Mouse (Mus musculus) limb, embryonic 11.5 days (tissue): Measurements from ENCODE around the gene AI837181. TPM values are rescaled to one million over a fixed set of nuclear protein-coding genes. Genes with fewer than 3 reads are reported as not detected.
A peak's percentile ranks its signal among the peaks of the same experiment; 100 is the strongest.

ENCODE experiments used
- ATAC-seq: fragments of 200-750 bp; cut with Nextera tagmentation; 2 replicates; pipeline ENCODE4 v1.8.0; 2017; ENCODE audit warnings: low read depth; ENCODE audit not compliant: insufficient number of reproducible peaks, low FRiP score, low TSS enrichment
- DNase-seq: peaks from one replicate; pipeline ENCODE4 v3.0.0-alpha.2; 2015; ENCODE audit warnings: low spot score
- H3K27ac ChIP-seq: fragments of 300-500 bp; sonication (generic); replicated peaks from 2 replicates; pipeline ENCODE4 v1.5.1; 2014; ENCODE audit warnings: low read depth, mild to moderate bottlenecking, low read length
- H3K27me3 ChIP-seq: fragments of 300-500 bp; sonication (generic); 2 replicates; pipeline ENCODE4 v1.6.1; 2014; ENCODE audit warnings: mild to moderate bottlenecking, low read length, mixed read lengths; ENCODE audit not compliant: control insufficient read depth, insufficient read depth
- H3K36me3 ChIP-seq: fragments of 300-500 bp; sonication (generic); 2 replicates; pipeline ENCODE4 v1.6.1; 2014; ENCODE audit warnings: mild to moderate bottlenecking, low read length, moderate library complexity, mixed read lengths; ENCODE audit not compliant: control insufficient read depth, insufficient read depth
- H3K4me1 ChIP-seq: fragments of 300-500 bp; sonication (generic); 2 replicates; pipeline ENCODE4 v1.6.1; 2014; ENCODE audit warnings: low read length, mixed read lengths; ENCODE audit not compliant: control insufficient read depth, insufficient read depth
- H3K4me2 ChIP-seq: fragments of 300-500 bp; sonication (generic); 2 replicates; pipeline ENCODE4 v1.6.1; 2014; ENCODE audit warnings: low read depth, mild to moderate bottlenecking, moderate library complexity; ENCODE audit not compliant: severe bottlenecking
- H3K4me3 ChIP-seq: fragments of 300-500 bp; sonication (generic); 2 replicates; pipeline ENCODE4 v1.5.1; 2014; ENCODE audit warnings: low read depth, low read length
- H3K9ac ChIP-seq: fragments of 300-500 bp; sonication (generic); 2 replicates; pipeline ENCODE4 v1.6.1; 2014; ENCODE audit warnings: mild to moderate bottlenecking, low read length
- H3K9me3 ChIP-seq: fragments of 300-500 bp; sonication (generic); 2 replicates; pipeline ENCODE4 v1.6.1; 2016; ENCODE audit warnings: low read length; ENCODE audit not compliant: control insufficient read depth
- WGBS: fragments of 180-500 bp; shearing (Covaris S2); extraction: QIAGEN DNeasy Blood & Tissue Kit; methylation state at CpG from one replicate; pipeline ENCODE4 v1.1.7; 2014; 5-methylcytosine and 5-hydroxymethylcytosine counted together
- polyA plus RNA-seq: library from polyadenylated mRNA; unstranded; fragments of >200 nt; fragmentation: Nextera tagmentation; extraction: Ambion mirVana; gene quantifications from 2 replicates; pipeline ENCODE4 v1.2.1, GENCODE M21; 2014

AI837181 gene
- polyA plus RNA-seq, 1 experiment from 2014 or later, result 47.7 TPM

- H3K4me1 ChIP-seq, result peaks cover 13% of the 10 kb centered on the region; the same call in 1 of the 2 replicates
- peaks cover 17% of the 10 kb centered on the region for H3K36me3 ChIP-seq
- 56% methylated on average over 15 of the region's 15 CpGs for WGBS
- peak overlapping the region; percentile 47; the same call in 1 of the 2 replicates for H3K9ac ChIP-seq
- H3K4me2 ChIP-seq, result peak overlapping the region; percentile 37
- no peaks in the 10 kb centered on the region for H3K27me3 ChIP-seq
- peak overlapping the region; percentile 51; the same call in 1 of the 2 replicates for H3K27ac ChIP-seq
- H3K4me3 ChIP-seq, result peak overlapping the region; percentile 10; the same call in 1 of the 2 replicates
- DNase-seq (peak; percentile 87), ATAC-seq (peak; percentile 60)
- no peaks in the 10 kb centered on the region for H3K9me3 ChIP-seq
Observed at GRCm38 (mm10) chr19:5463791-5464562, 39.0 kb downstream of the AI837181 start.

GRCm38 (mm10) chr19:5465037-5465436, 40.1 kb downstream of the AI837181 start:
- DNase-seq, result no peak
- H3K36me3 ChIP-seq, result peaks cover 17% of the 10 kb centered on the region
- H3K27ac ChIP-seq, result no peak overlapping the region
- 93% methylated on average over 8 of the region's 8 CpGs for WGBS
- H3K27me3 ChIP-seq, result no peaks in the 10 kb centered on the region
- H3K4me1 ChIP-seq, result peaks cover 10% of the 10 kb centered on the region; the same call in 1 of the 2 replicates
- H3K4me3 ChIP-seq, result no peak overlapping the region
- H3K9ac ChIP-seq, result no peak overlapping the region
- H3K4me2 ChIP-seq, result no peak overlapping the region
- H3K9me3 ChIP-seq, result no peaks in the 10 kb centered on the region
- no peak for ATAC-seq

- 92% methylated on average over 6 of the region's 6 CpGs for WGBS
- no peak for ATAC-seq
Observed at GRCm38 (mm10) chr19:5466916-5467500, 42.1 kb downstream of the AI837181 start.

GRCm38 (mm10) chr19:5468374-5468773, 43.4 kb downstream of the AI837181 start, which contains the start of gene Ctsw:
Gene Ctsw (minus strand): TSS chr19:5468507.
- DNase-seq, result no peak
- H3K27ac ChIP-seq, result no peak within 1 kb of the TSS
- H3K4me1 ChIP-seq, result 0 out of 2 replicates have a peak, but pooled peaks cover 2% of the 10 kb centered on the region
- H3K9ac ChIP-seq, result no peak within 1 kb of the TSS
- 56% methylated on average over 5 of the region's 5 CpGs for WGBS
- H3K27me3 ChIP-seq, result no peaks in the 10 kb centered on the region
- H3K9me3 ChIP-seq, result no peaks in the 10 kb centered on the region
- peaks cover 13% of the 10 kb centered on the region for H3K36me3 ChIP-seq
- H3K4me2 ChIP-seq, result no peak within 1 kb of the TSS
- H3K4me3 ChIP-seq, result no peak within 1 kb of the TSS
- no peak for ATAC-seq

More at GRCm38 (mm10) chr19:5466916-5467500, 42.1 kb downstream of the AI837181 start:
- no peak for DNase-seq
- Histone ChIP-seq H3K36me3 (peaks cover 17% of the 10 kb centered on the region), H3K4me3 (no peak overlapping the region), H3K27me3 (no peaks in the 10 kb centered on the region), H3K9me3 (no peaks in the 10 kb centered on the region), H3K27ac (no peak overlapping the region), H3K4me2 (no peak overlapping the region), H3K9ac (no peak overlapping the region), H3K4me1 (0 out of 2 replicates have a peak, but pooled peaks cover 2% of the 10 kb centered on the region)

- Histone ChIP-seq H3K27ac (no peak overlapping the region), H3K9me3 (no peaks in the 10 kb centered on the region), H3K4me3 (no peak overlapping the region), H3K4me1 (peaks cover 10% of the 10 kb centered on the region), H3K4me2 (no peak overlapping the region), H3K27me3 (no peaks in the 10 kb centered on the region), H3K9ac (no peak overlapping the region), H3K36me3 (peaks cover 2% of the 10 kb centered on the region; the same call in 1 of the 2 replicates)
- DNase-seq, result no peak
- no peak for ATAC-seq
- 57% methylated on average over 5 of the region's 5 CpGs for WGBS
Observed at GRCm38 (mm10) chr19:5471846-5472245, 46.9 kb downstream of the AI837181 start.

GRCm38 (mm10) chr19:5472857-5473256, 47.9 kb downstream of the AI837181 start:
- Histone ChIP-seq H3K4me2 (no peak overlapping the region), H3K9me3 (no peaks in the 10 kb centered on the region), H3K27ac (no peak overlapping the region), H3K36me3 (no peaks in the 10 kb centered on the region), H3K9ac (no peak overlapping the region), H3K27me3 (no peaks in the 10 kb centered on the region), H3K4me1 (peaks cover 10% of the 10 kb centered on the region), H3K4me3 (no peak overlapping the region)
- WGBS, result 71% methylated on average over 3 of the region's 3 CpGs
- DNase-seq, result no peak
- ATAC-seq, result no peak

GRCm38 (mm10) chr19:5473720-5474119, 48.8 kb downstream of the AI837181 start, which contains the start of gene Efemp2:
Gene Efemp2 (plus strand): TSS chr19:5473954.
- peak within 1 kb of the TSS; percentile 60 for H3K4me3 ChIP-seq
- H3K9ac ChIP-seq, result peak within 1 kb of the TSS; percentile 87
- no peaks in the 10 kb centered on the region for H3K27me3 ChIP-seq
- DNase-seq, result peak; percentile 78
- peak within 1 kb of the TSS; percentile 87 for H3K27ac ChIP-seq
- WGBS, result 2% methylated on average over 22 of the region's 22 CpGs
- ATAC-seq, result peak; percentile 42; the same call in 1 of the 2 replicates
- H3K36me3 ChIP-seq, result no peaks in the 10 kb centered on the region
- peaks cover 10% of the 10 kb centered on the region for H3K4me1 ChIP-seq
- peak within 1 kb of the TSS; percentile 88 for H3K4me2 ChIP-seq
- no peaks in the 10 kb centered on the region for H3K9me3 ChIP-seq

- under 1% methylated on average over 45 of the region's 68 CpGs for WGBS
- ATAC-seq (peak; percentile 65), DNase-seq (peak; percentile 61)
- 0 out of 2 replicates have a peak, but pooled peaks cover under 1% of the 10 kb centered on the region for H3K36me3 ChIP-seq
- H3K27ac ChIP-seq, result peak overlapping the region; percentile 87
- no peaks in the 10 kb centered on the region for H3K9me3 ChIP-seq
- peak overlapping the region; percentile 88 for H3K4me2 ChIP-seq
- H3K27me3 ChIP-seq, result no peaks in the 10 kb centered on the region
- H3K4me3 ChIP-seq, result peak overlapping the region; percentile 60
- H3K4me1 ChIP-seq, result peaks cover 10% of the 10 kb centered on the region
- H3K9ac ChIP-seq, result peak overlapping the region; percentile 87
Observed at GRCm38 (mm10) chr19:5474281-5475068, 49.5 kb downstream of the AI837181 start.
